Mouse (Mus musculus) stomach, postnatal 0 days (tissue): Measurements from ENCODE around the gene Gprc5c.

Source experiments
- CTCF ChIP-seq: IDR thresholded peaks from 2 replicates; pipeline ENCODE4 v1.5.1; 2016; ENCODE audit warnings: antibody characterized with exemption, low read depth, mild to moderate bottlenecking, moderate library complexity
- EP300 ChIP-seq: optimal IDR thresholded peaks from 2 replicates; pipeline ENCODE3; 2016; ENCODE audit warnings: antibody characterized with exemption

GRCm38 (mm10) chr11:114854581-114854980 is 3.6 kb downstream of the Gprc5c start:
- TF ChIP-seq EP300, result no peak
- no peak for TF ChIP-seq CTCF
